Mouse (Mus musculus) liver, embryonic 14.5 days (tissue): ENCODE results near the gene Ankrd12. TPM values are rescaled to one million over a fixed set of nuclear protein-coding genes. Genes with fewer than 3 reads are reported as not detected.

Experiments used
- ATAC-seq: fragments of 200-750 bp; cut with Nextera tagmentation; 2 replicates; pipeline ENCODE4 v1.8.0; 2017; ENCODE audit warnings: moderate number of reproducible peaks, mild to moderate bottlenecking, moderate library complexity; ENCODE audit not compliant: insufficient read depth
- DNase-seq, 3 experiments: peaks; one replicate each; pipeline ENCODE4 v3.0.0-alpha.2; 2012 to 2013; ENCODE audit warnings: low read depth in 3 of 3, low spot score in 3 of 3
- H3K27ac ChIP-seq: fragments of 300-500 bp; sonication (generic); 2 replicates; pipeline ENCODE4 v1.5.1; 2014; ENCODE audit warnings: moderate library complexity, mild to moderate bottlenecking, control low read depth, inconsistent platforms
- H3K27me3 ChIP-seq: fragments of 300-500 bp; sonication (generic); 2 replicates; pipeline ENCODE4 v1.6.1; 2014; ENCODE audit warnings: mild to moderate bottlenecking, low read length, moderate library complexity; ENCODE audit not compliant: control insufficient read depth, insufficient read depth
- H3K36me3 ChIP-seq: fragments of 300-500 bp; sonication (generic); replicated peaks from 2 replicates; pipeline ENCODE4 v1.6.1; 2014; ENCODE audit warnings: low read depth; ENCODE audit not compliant: control insufficient read depth, insufficient read depth
- H3K4me1 ChIP-seq, 2 experiments: fragments of 200-500 bp in 1 of 2; fragments of 300-500 bp in 1 of 2; sonication (generic) in 1 of 2; replicated peaks; 2 replicates each; pipeline ENCODE4 v1.6.1; 2012 to 2014; ENCODE audit warnings: antibody characterized with exemption in 1 of 2, inconsistent platforms in 1 of 2, low read length in 1 of 2; ENCODE audit not compliant: control insufficient read depth in 2 of 2, insufficient read depth in 2 of 2
- H3K4me2 ChIP-seq: fragments of 300-500 bp; sonication (generic); 2 replicates; pipeline ENCODE4 v1.6.1; 2014; ENCODE audit warnings: low read depth, mild to moderate bottlenecking, control low read depth, moderate library complexity
- H3K4me3 ChIP-seq, 2 experiments: fragments of 200-500 bp in 1 of 2; fragments of 300-500 bp in 1 of 2; sonication (generic) in 1 of 2; 2 replicates each; pipeline ENCODE4 v1.5.1; 2012 to 2014; ENCODE audit warnings: low read depth in 2 of 2, low read length in 2 of 2, mild to moderate bottlenecking in 2 of 2, control low read depth in 1 of 2, inconsistent platforms in 1 of 2, moderate library complexity in 1 of 2; ENCODE audit not compliant: insufficient read depth in 1 of 2
- H3K9ac ChIP-seq: fragments of 300-500 bp; sonication (generic); replicated peaks from 2 replicates; pipeline ENCODE4 v1.6.1; 2014; ENCODE audit warnings: mild to moderate bottlenecking, control low read depth, moderate library complexity
- H3K9me3 ChIP-seq: fragments of 300-500 bp; sonication (generic); 2 replicates; pipeline ENCODE4 v1.6.1; 2016; ENCODE audit warnings: low read length, mixed read lengths; ENCODE audit not compliant: control insufficient read depth
- CTCF ChIP-seq: IDR thresholded peaks from 2 replicates; pipeline ENCODE4 v1.5.1; 2016; ENCODE audit warnings: antibody characterized with exemption, low read depth, control low read depth
- EP300 ChIP-seq: IDR thresholded peaks from 2 replicates; pipeline ENCODE4 v1.6.1; 2016; ENCODE audit warnings: antibody characterized with exemption, low read depth
- whole genome bisulfite sequencing: fragments of 180-500 bp; shearing (Covaris S2); extraction: QIAGEN DNeasy Blood & Tissue Kit; methylation state at CpG from one replicate; pipeline ENCODE4 v1.1.7; 2014; ENCODE audit not compliant: insufficient replicate concordance; 5-methylcytosine and 5-hydroxymethylcytosine counted together
- polyA plus RNA-seq, 2 experiments: library from polyadenylated mRNA; depleted of rRNA in 1 of 2; stranded (reverse) in 1 of 2; unstranded in 1 of 2; fragments of >200 nt; fragmentation: Nextera tagmentation in 1 of 2; extraction: Ambion mirVana in 1 of 2; gene quantifications; 2 replicates each; pipeline versions ENCODE4 v1.2.1 to v1.2.3; 2012 to 2014

Ankrd12 gene
- polyA plus RNA-seq, 2 experiments: 2.7 to 6.2 TPM

GRCm38 (mm10) chr17:66041020-66041419, 35.9 kb downstream of the Ankrd12 start:
- no peak overlapping the region for H3K27ac ChIP-seq
- H3K4me3 ChIP-seq: no peak overlapping the region
- H3K27me3 ChIP-seq: no peaks in the 10 kb centered on the region
- TF ChIP-seq CTCF: no peak
- no peak for TF ChIP-seq EP300
- ATAC-seq (no peak), DNase-seq (no peak)
- H3K4me1 ChIP-seq: 0 out of 4 replicates have a peak, but pooled peaks cover 0 to 2% of the 10 kb centered on the region in 2 experiments
- no peaks in the 10 kb centered on the region for H3K9me3 ChIP-seq
- no peak overlapping the region for H3K9ac ChIP-seq
- H3K4me2 ChIP-seq: no peak overlapping the region
- 75% methylated on average over 5 of the region's 5 CpGs for WGBS
- H3K36me3 ChIP-seq: no peaks in the 10 kb centered on the region

GRCm38 (mm10) chr17:66033239-66033638, 43.6 kb downstream of the Ankrd12 start:
- Histone ChIP-seq H3K4me2 (no peak overlapping the region), H3K9ac (no peak overlapping the region), H3K4me1 (no peaks in the 10 kb centered on the region), H3K4me3 (no peak overlapping the region), H3K9me3 (no peaks in the 10 kb centered on the region), H3K27me3 (no peaks in the 10 kb centered on the region), H3K27ac (no peak overlapping the region), H3K36me3 (no peaks in the 10 kb centered on the region)
- 83% methylated on average over 5 of the region's 5 CpGs for WGBS
- ATAC-seq (no peak), DNase-seq (no peak)
- TF ChIP-seq CTCF (no peak), EP300 (no peak)

DNA sequence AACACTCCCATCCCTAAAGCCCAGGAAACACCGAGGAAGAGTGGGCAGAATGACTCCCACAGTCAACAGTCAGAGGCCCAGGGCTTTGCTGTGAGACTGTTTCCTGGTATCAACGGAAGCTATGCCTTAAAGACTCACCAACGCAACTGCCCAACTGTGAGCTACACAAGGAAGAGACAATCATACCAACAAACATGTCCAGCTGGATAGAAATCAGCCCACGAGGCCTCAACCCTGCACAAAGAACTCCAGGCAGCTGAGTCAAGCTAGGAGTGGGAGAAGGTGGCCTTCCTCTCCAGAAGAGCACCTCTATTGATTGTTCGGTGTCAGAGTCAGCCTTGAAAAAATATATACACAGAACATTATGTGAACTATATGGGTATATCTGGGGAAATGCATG, 44.9 kb downstream of the Ankrd12 start:
- no peak overlapping the region for H3K27ac ChIP-seq
- ATAC-seq: no peak
- DNase-seq: no peak
- no peak overlapping the region for H3K9ac ChIP-seq
- 60% methylated on average over 5 of the region's 5 CpGs for WGBS
- H3K4me2 ChIP-seq: no peak overlapping the region
- no peaks in the 10 kb centered on the region for H3K9me3 ChIP-seq
- H3K4me3 ChIP-seq: no peak overlapping the region
- no peak for TF ChIP-seq CTCF
- TF ChIP-seq EP300: no peak
- H3K4me1 ChIP-seq: no peaks in the 10 kb centered on the region
- no peaks in the 10 kb centered on the region for H3K27me3 ChIP-seq
- H3K36me3 ChIP-seq: no peaks in the 10 kb centered on the region; the same call in 1 of the 2 replicates

- no peaks in the 10 kb centered on the region for H3K4me1 ChIP-seq
- H3K27me3 ChIP-seq: no peaks in the 10 kb centered on the region
- no peak overlapping the region for H3K9ac ChIP-seq
- TF ChIP-seq CTCF (no peak), EP300 (no peak)
- no peak overlapping the region for H3K4me2 ChIP-seq
- H3K27ac ChIP-seq: no peak overlapping the region
- DNase-seq (no peak), ATAC-seq (no peak)
- H3K4me3 ChIP-seq: no peak overlapping the region
- H3K36me3 ChIP-seq: peaks cover 5% of the 10 kb centered on the region
- WGBS: 86% methylated on average over 7 of the region's 7 CpGs
- no peaks in the 10 kb centered on the region for H3K9me3 ChIP-seq
Measured at GRCm38 (mm10) chr17:66024211-66024610, 52.7 kb downstream of the Ankrd12 start.

DNA sequence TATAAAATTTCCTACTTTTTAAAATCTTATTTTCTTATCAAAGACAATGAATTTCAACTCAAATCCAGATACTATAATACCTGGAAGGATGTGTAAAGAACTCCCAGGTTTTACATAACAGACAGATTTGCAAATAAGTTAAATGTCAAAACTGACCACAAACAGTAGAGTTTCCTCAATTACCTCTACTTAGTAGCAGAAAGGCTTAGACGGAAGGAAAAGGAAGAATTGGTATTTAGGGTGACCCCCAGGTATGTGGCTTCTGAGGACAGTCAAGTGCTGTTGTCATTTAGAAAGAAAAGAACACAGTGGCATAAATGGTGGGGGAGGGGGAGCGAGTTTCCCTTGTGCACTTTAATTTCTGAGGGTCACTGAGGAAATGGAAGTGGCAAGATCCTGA, 65.1 kb downstream of the Ankrd12 start:
- no peak for DNase-seq

More for the DNA sequence above, 65.1 kb downstream of the Ankrd12 start:
- Histone ChIP-seq H3K36me3 (no peaks in the 10 kb centered on the region), H3K4me1 (no peaks in the 10 kb centered on the region), H3K27me3 (no peaks in the 10 kb centered on the region), H3K9ac (no peak overlapping the region), H3K4me3 (no peak overlapping the region), H3K9me3 (no peaks in the 10 kb centered on the region), H3K4me2 (no peak overlapping the region), H3K27ac (no peak overlapping the region)
- no peak for TF ChIP-seq EP300
- TF ChIP-seq CTCF: no peak
- WGBS: 33% methylated on average over 2 of the region's 2 CpGs
- no peak for ATAC-seq
